Mouse (Mus musculus): ENCODE results near the gene Smarcc1.

The Smarcc1 gene

DNA sequence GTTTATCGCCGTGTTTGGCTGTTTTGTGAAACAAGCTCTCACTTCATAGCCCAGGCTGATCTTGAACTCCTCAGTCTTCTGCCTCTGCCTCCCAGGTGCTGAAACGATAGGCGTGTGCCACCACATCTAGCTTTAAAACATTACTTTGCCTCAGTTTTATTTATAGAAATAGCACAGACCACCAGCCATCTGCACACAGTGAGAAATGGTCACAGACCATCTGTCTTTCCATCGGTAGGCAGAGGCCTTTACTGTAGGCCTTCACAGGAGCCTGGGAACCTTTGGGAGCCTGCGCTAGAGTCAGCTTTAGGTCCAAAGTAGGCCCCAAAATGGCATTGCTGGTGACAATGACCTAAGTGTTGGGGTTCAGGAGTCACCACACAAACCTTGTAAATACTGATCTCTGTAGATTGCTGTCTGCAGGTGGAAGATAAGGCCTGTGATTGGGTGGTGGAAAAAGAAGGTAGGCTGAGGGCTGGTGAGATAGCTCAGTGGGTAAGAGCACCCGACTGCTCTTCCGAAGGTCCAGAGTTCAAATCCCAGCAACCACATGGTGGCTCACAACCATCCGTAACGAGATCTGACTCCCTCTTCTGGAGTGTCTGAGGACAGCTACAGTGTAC, 166.7 kb downstream of the Smarcc1 start:
- no peak for DNase-seq (ENCODE audit: low spot score in 2 of 2)

DNA sequence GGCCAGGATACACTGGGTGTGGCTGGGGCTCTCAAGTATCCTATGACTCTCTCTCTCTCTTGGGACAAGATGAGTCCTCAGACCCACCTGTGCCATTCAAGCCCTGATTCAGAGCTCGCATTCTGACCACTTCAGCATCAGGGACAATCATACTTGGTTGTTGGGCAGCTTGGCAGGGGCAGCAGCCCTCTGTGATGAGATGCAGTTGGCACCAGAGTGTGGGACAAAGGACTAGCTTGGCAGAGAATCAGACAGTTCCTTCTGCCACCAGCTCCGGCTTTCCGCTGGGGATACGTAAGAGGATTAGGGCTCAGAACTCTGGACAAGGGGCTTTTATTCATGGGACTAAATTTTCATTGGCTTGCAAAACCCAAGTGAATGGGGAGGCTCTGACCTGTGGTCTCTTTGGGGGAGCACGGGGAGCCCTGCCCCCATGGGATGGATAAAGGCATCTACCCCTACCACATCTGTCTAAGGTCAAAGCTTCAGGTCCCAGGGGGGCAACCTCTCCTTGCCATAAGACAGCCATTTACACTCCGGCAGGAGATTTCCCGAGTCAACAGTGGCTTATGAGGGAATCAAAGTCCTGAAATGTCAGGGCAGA, 169.9 kb downstream of the Smarcc1 start:
- no peak for DNase-seq (ENCODE audit: low spot score in 2 of 2)
